Mouse (Mus musculus) hindlimb bud, embryonic 11.5 days (tissue): ENCODE measurements around the gene Dock4.

Experiments used
- DNase-seq: peaks from one replicate; pipeline ENCODE4 v3.0.0-alpha.2; 2012; ENCODE audit warnings: low read depth, low spot score; ENCODE audit errors: extremely low spot score

Gene Dock4

DNA sequence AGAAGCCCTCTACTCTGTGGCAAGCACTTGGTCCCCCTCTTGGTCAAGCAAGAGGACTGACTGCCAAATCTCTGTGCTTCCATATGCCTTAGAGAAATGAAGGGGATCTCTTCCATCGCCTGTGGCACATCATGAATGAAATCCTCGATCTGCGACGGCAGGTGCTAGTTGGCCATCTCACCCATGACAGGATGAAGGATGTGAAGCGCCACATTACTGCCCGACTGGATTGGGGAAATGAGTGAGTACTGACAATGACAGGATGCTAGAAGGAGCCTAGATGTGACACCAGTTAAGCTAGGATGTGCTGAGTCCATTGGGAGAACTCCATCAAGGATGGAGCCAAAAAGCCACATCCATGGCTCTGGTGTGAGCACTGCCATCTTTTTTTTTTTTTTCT lies 190.2 kb downstream of the Dock4 start:
- no peak for DNase-seq

DNA sequence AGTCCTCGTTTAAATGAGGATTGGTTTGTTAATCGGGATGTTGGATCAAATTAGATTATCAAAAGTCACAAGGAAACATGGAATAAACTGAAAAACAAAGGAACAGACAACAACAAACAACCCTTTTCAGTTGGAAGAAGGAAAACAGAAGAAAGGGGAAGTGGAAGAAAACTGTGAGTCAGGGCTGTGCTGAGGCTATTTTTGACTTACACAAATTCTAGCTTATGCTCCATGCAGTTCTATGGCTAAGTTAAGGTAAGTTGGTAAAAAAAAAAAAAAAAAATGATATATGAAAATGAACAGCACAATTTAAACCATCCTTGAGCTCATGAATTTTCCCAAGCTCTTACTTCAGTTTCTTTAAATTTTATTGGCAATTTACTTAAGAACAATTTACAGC lies 191.7 kb downstream of the Dock4 start:
- no peak for DNase-seq

DNA sequence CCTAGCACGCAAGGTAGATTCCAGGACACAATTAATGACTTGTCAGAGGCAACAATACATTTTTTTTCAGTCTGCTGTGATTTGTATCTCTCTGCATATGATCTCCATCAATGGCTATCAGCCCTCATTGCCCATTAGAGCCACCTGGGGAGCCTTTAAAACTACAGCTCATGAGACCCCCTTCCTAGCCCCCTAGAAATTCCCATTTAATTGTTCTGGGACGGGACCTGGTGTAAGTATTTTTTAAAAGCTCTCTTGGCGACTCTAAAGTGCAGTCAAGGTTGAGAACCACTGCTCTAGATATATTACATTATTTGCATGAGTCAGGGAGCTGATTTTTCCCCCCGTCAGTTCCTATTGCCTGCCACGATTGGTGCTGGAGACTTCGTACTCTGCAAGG lies 200.1 kb downstream of the Dock4 start:
- DNase-seq = no peak

DNA sequence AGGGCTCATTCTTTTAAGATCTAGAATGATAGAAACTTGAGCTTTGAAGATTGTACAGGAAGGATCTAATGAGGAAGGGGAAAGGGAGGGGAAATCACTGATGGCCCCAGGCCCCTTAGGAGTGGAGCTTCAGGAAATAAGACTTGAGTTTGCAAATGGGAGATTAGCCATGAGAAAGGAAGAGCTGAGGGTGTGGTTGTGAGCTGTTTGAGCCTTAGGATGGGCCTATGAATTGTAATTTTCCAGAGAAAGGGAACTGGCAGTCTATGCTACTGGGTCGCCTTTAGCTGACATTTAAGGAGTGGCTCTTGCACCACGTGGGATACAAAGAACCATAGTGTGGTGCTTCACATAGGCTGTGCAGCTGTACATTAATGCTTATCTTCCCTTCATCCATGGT lies 208.6 kb downstream of the Dock4 start:
- no peak for DNase-seq

DNA sequence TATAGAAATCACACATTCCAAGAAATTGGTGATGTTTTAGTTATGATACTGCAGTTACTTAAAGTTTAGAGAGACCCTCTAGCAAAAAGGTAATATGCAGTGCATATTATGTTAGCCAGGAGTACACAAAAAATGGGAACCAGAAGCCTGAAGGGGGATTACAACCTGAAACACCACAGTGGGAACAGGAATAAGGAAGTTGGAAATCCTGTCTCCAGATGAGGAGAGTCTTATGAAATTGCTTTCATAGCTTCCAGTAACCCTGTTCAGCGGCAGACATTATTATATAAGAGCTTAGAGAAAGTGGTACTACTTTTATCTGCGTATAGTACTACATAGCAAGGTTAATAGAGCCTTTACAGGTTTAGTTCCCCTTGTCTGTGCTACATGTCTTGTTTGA lies 210.1 kb downstream of the Dock4 start:
- DNase-seq = no peak

DNA sequence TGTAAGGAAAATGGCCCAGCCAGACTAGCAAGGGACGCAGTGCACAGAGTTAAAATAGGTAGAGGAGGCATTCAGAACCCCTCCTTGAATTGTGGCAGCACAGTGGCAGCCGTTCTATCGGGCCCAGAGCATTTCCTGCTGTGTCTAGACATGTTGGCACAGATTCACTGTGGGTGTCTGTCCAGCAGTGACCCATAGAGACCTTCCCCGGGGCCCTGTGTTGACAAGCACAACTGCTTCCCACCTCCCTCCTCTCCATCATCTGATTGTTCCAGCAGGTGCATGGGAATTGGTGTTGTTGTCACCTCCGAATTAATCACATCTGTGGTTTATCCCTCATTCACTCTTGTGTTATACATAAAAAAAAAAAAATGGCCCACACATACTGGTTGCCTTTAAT lies 210.7 kb downstream of the Dock4 start:
- no peak for DNase-seq

DNA sequence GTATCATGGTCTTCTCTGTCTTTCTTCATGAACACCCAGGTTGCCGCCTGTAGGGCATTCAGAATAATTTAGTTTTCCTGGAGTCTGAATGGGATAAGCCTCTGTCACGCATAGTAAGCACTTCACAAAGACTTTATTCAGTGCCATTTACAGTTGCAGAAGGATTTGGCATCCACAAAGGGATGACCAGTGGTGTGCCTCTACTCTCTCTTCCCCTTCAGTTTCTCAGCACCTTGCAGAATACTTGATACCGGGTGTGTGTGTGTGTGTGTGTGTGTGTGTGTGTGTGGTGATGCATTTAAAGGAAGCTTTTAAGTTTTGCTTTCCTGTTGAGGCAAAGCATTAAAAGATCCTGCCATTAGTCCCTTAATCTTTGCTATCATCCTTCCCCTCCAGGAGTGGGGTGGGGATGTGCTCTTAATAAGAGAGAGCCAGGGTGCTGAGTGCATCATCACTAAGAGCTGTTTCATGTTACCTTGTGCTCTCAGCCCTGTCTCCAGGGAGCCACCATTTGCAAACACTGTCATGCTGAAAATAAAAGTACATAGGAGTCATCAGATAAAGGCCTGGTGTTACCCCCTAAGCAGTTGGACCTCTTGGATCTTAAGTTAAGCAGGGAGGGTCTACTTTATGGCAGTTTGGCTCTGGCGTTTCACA lies 211.6 kb downstream of the Dock4 start:
- no peak for DNase-seq

DNA sequence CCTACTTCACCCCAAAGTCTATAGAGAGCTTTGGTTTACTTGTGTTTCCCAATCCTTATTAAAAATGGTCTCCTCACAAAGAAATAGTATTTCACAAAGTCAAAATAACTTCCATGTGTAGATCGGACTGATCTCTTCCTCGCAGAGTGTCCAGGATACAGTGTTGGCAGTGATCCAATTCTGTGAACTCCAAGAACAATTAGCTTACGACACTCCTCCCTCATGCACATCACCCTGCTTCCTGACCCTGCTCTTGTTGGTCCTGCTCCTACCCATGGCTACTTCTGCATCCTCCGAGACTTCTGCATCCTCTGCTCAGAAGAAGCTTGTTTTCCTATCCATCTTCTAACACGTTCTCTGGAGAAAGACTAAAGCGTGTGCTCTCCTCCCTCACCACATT lies 213.9 kb downstream of the Dock4 start:
- no peak for DNase-seq

DNA sequence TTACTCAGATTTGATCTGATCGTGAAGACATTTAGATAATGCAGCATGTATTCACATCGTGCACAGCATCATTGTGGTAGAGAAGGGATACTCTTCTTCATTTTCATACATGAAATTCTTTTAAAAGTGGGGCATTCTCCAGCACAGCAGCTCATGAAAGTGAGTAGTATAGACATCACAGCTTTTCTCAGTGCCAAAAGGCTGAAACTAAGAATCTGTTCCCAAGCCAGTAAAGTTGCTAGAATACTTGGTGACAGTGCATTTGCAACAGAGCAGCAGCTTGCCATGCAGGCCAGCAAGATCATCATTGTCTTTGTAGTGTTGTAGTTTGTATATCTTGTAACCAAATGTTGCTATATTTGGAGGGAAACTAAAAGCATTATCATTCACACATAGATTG lies 223.7 kb downstream of the Dock4 start:
- DNase-seq = no peak

DNA sequence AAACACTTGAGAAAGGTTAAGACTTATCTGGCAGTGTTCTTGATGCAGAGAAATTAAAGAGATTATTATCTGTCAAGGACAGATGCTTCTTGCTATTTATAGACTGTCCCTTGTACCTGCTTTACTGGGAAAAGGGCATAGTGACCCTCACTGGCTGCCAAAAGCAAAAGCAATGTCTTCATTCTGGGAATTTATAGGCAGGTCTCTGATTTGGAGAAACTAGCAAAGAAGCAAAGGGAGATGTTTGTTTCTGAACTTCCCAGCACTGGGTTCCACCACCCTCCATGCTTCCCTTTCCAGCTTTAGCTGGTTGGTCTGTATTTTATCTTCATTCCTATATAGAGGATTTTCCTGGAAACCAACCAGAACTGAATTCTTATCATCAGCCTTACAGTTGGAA lies 225.0 kb downstream of the Dock4 start:
- DNase-seq = no peak

DNA sequence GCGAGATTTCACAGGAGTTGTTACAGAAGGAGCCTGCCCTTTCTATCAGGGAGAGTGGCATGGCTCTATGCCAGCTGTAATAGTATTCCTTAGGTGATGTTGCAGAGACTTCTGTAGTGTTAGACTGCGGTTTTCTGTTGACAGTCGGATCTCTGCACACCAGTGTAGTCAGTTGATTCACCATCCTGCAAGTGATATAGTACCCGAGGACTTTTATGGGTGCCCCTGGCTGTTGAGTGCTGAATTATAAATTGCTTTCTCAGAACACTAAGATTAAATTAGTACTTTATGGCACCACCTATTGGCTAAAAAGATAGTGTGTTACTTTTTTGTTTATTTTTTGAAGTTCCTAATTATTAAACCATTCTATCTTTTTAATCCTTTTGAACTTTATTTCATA lies 234.0 kb downstream of the Dock4 start:
- no peak for DNase-seq

DNA sequence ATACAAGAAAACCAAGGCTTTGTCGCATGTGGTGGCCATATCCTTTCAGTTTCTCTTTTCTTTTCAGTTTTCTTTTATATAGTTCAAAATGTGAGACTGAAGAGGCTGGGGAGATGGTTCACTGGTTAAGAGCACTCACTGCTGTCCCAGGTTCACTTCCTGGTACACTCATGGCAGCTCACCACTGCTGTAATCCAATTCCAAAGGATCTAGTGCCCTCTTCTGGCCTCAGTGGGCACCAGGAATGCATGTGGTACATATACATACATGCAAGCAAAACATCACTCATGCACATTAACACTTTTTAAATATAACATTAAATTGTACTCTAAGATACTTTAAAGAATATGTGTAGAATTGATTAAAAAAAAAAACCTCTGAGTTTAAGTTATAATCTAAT lies 234.8 kb downstream of the Dock4 start:
- no peak for DNase-seq

DNA sequence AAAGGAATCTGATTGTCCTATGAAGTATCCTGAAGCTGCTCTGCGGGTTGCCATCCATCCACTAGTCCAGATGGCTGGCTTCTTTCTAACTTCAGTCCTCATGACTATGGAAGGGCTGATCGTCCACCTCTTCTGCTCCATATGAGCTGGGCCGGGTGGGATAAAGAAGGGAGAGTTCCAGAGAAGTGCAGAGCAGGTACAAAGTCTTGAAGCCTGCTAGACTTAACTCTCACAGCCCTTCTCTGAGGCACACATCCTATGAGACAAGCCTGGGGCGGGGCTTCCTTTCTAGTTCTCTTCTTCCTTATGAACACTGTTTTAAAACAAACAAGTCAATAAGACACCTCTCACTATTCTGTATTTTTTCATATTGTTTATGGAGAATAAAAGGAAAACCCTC lies 245.7 kb downstream of the Dock4 start:
- DNase-seq = no peak

DNA sequence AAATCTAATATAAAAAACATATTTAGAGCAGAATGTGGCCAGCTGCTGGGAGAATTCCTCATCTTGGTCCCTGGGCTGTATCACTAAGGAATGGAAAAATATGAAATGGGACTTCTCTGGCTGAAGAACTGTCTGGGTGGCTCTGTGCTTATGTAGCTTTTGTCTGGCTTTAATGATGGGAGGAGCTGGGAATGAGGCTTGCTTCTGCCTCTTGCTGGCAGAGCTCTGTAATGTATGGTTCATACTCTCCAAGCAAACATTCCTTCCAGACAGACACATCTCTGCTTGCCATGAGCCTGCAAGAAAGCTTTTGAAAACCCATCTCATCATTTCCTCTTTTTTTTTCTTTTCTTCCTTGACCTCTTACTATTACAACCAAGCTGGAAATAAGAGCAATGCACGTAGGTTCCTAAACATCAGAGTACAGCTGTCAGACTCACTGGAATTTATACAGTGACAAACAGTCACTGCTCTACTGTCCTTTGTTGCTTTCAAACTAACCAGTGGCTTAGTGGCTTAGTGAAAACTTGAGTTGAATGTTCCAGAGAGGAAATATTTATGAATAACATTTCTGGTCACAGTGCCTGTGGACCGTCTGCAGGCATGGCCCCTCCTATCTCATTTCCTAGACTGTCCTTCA lies 248.4 kb downstream of the Dock4 start:
- no peak for DNase-seq

DNA sequence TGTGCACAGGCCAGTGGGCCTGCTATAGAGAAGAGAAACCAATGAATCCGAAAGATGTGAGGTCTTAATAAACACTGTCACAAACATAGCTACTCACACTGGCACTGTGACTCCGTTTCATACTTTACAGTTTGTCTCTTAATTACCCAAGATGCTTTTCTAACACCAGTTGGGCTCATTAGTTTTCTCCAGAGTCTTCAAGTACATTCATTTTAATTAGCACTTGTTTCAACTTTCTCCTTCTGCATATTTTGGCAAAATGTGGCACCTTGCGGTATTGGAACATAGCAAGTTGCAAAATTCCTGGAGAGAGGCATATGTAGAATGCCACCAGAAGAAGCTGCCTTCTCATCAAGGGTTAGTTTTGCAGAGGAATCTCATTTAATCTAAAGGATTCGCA lies 252.6 kb downstream of the Dock4 start:
- no peak for DNase-seq

DNA sequence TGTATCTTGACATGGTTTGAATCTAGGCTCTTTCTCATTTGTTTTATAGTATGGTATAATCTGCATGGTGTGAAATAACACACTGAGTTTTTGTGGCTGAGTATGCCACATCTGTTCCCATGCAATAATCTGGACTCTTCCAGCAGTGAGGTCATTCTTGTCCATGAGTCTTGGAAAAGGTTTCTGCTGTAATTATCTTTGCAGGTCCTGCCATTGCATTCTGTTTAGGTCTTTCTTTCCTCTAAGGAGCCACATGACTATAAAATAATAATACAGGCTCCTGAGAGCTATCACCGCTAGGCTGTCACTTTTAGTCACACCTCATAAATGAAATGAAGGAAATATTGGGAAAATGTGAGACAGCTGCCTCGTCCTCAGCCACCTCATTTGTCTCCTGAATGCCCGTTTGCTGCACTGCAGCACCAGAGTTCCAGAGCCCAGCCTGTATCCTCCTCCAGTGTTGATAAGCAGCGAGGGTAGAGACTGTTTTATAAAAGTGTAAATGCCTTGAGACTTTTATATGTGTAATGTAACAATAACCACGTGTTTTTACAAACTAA lies 256.6 kb downstream of the Dock4 start:
- no peak for DNase-seq

DNA sequence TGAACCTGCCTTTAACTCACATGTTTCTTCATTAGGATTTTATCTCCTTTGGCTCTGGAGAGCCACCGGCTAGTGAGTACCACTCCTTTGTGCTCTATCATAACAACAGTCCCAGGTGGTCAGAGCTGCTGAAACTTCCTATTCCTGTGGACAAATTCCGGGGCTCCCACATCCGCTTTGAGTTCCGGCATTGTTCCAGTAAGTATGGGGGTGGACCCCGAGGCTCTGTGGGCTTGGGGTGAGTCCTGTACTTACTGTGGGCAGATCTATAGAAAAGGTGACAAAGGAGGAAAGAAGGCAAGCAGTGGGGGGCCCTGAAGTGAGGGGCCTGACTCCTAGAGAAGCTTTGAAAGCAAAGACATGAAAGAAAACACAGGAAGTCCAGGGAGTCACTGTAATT lies 258.5 kb downstream of the Dock4 start:
- DNase-seq = no peak

DNA sequence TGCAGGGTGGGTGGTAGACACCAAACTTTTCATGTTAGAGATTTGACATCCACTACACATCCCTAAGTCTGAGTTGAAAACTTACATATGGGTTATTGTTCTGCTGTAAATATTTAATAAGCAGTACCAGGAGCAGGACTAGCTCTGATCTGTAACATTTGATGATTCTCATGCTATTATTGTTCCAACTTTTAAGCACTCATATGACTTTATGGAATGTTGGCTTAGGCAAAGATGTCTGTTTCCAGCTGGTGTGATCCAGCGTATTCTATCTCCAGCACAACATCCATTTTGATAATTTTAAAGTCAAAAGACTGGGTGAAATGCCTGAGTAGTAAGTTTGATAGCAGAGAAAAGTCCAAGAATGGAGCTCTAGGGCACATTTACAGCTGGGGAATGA lies 261.4 kb downstream of the Dock4 start:
- DNase-seq = no peak

DNA sequence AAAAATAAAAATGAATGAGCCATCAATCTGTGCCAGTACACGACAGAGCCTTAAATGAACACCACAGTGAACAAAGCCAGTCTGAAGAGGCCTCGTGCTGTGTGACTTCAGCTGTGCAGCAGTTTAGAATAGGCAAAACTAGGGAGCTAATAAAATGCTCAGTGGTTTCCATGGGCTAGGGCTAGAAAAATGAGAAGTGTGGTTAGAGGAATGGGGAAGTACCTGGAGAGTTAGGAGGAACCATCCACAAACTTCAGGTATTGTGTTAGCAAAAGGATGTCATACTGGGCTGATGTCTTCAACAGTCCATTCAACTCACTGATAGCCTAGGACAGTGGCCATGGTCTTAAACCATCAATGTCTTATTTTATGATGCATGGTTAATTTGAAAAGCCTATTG lies 263.3 kb downstream of the Dock4 start:
- DNase-seq = no peak

DNA sequence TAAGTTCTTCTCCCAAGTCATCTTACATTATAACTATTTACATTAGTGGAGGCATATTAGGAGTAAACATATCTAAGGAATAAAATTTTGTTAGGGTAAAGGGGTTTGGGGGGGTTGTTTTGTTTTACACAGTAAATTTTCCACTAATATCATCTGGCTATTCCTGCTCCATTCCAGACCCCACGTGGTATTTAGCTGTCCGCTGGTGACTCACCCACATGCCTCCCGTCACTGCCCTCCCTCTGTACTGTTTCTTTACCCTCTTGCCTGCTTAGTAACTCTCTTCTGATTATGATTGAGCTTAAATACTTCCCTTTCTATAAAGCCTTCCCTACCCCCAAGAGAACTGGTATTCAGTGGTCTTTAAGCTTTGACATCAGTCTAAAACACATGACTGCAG lies 266.5 kb downstream of the Dock4 start:
- DNase-seq = no peak

DNA sequence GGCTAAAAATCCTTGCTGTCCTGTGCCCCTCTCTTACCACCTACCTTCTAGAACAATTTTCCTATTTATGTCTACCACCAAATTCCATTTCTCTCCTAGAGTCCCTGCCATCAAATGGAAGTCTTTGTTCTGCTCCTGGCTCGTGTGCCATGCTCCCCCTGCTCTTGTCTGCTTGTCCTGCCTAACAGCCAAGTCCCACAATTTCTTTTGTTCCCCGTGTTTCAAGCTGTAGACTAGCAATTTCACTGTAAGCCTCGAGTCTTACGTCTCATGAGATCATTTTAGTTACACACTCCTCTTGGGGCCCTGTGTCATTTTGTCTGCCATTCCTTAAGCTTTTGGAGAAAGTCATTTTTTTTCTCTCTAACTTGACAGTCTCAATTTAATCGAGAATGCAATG lies 268.5 kb downstream of the Dock4 start:
- no peak for DNase-seq

DNA sequence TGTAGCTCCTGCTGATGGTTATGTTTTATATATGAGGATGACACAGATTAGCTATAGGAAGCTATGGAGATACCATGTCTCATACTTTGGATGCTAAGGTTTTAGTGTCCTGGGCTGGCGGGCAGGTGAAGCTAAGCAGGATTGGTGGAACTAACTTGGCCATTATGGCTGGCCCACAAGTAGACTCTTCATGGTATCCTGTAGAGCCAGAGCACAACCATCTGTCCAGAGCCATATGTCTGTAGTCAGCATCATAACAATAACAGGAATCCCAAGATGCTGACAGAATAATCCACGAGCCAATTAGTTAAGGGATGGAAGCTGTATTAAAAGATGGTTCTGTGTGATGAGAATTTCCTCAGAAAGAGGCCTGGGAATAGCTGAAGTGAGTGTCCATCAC lies 269.4 kb downstream of the Dock4 start:
- no peak for DNase-seq

DNA sequence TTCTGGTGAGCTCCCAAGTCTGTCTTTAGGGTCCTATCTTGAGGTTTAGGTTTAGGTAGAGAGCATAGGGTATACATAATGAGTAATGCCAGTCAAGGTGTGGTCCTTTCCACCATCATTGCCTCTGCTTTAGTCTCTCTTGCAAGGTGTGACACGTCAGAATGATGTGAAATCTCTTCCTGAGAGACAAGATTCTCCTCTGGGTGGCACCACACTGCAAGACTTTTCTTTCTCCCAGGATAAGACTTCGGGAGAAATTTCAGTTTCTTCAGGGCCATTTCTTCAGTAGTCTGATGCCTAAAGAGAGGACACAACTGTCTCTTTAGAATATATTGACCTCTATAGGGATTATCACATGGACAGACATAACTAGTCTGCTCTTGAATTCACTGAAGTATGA lies 282.6 kb downstream of the Dock4 start:
- no peak for DNase-seq
